Mouse (Mus musculus) olfactory bulb, adult 2 months (tissue): Measurements from ENCODE around the gene Nt5c2.

Experiments used
- CTCF ChIP-seq: fragments of 200-500 bp; IDR thresholded peaks from 2 replicates; pipeline ENCODE4 v1.5.1; 2012; ENCODE audit warnings: low read depth, mild to moderate bottlenecking, low read length, moderate library complexity; ENCODE audit not compliant: insufficient read depth
- POLR2A ChIP-seq: fragments of 200-500 bp; IDR thresholded peaks from 2 replicates; pipeline ENCODE4 v1.6.1; 2012; ENCODE audit warnings: mild to moderate bottlenecking, low read depth, low read length, moderate library complexity; ENCODE audit not compliant: insufficient read depth

DNA sequence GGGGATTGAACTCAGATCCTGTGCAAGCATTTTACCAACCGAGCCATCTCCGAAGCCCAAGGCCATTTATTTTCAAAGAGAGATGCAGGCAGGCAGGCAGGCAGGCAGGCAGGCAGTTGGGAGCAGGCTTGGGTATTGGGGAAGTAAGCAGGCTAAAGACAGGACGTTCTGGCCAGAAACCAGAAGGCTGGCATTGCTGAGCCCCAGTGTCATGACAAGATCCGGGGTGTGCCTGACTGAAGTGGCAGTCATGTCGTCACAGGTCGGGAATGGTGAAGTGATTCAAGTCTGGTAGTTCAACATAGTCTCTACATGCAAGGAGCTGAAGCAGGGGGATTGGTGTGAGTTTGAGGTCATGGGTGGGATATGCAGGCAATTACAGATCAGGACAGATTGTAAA is 27.3 kb downstream of the Nt5c2 start:
- TF ChIP-seq POLR2A, result no peak
- no peak for TF ChIP-seq CTCF
